Mouse (Mus musculus) liver, adult 2 months (tissue): ENCODE measurements around the gene H2afy.

Source experiments
- CTCF ChIP-seq: fragments of 200-500 bp; IDR thresholded peaks from 2 replicates; pipeline ENCODE4 v1.5.1; 2011; ENCODE audit warnings: low read depth, low read length, control low read depth
- POLR2A ChIP-seq: fragments of 200-500 bp; IDR thresholded peaks from 2 replicates; pipeline ENCODE4 v1.6.1; 2011; ENCODE audit warnings: low read length, control low read depth; ENCODE audit not compliant: insufficient read depth; ENCODE audit errors: extremely low read depth

DNA sequence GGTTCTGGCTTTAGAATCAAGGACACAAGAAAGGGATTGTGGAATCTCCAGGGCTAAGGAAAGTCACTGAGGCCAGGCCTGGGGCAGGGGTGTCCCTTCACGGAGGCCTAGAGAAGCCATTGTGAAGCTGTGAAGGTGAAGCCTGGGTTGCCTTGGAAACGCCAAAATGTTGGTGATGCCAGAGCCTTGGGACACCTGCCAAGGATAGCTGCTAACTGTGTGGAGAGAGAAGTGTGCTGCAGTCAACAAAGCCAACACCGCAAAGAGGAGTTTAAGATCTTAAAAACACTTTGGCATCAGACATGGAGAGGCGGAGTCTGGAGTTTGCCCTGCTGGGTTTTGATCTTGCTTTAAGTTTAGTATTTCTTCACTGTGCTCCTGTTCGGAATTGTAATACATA, 54.5 kb downstream of the H2afy start:
- TF ChIP-seq POLR2A (no peak), CTCF (no peak)
